Mouse (Mus musculus) midbrain, embryonic 11.5 days (tissue): Measurements from ENCODE around the gene Larp6. TPM values are rescaled to one million over a fixed set of nuclear protein-coding genes. Genes with fewer than 3 reads are reported as not detected.

Experiments used
- ATAC-seq: fragments of 200-750 bp; cut with Nextera tagmentation; 2 replicates; pipeline ENCODE4 v1.8.0; 2017; ENCODE audit warnings: moderate TSS enrichment, moderate library complexity; ENCODE audit not compliant: low FRiP score
- DNase-seq: peaks from one replicate; pipeline ENCODE4 v3.0.0; 2015; ENCODE audit warnings: low spot score; ENCODE audit errors: missing footprints
- H3K27ac ChIP-seq: fragments of 300-500 bp; sonication (generic); 2 replicates; pipeline ENCODE4 v1.5.1; 2014; ENCODE audit warnings: low read depth, low read length
- H3K27me3 ChIP-seq: fragments of 300-500 bp; sonication (generic); 2 replicates; pipeline ENCODE4 v1.6.1; 2014; ENCODE audit warnings: mild to moderate bottlenecking, low read length, moderate library complexity, mixed read lengths; ENCODE audit not compliant: control insufficient read depth, insufficient read depth
- H3K36me3 ChIP-seq: fragments of 300-500 bp; sonication (generic); 2 replicates; pipeline ENCODE4 v1.6.1; 2014; ENCODE audit warnings: mild to moderate bottlenecking, low read length, moderate library complexity, mixed read lengths; ENCODE audit not compliant: control insufficient read depth, insufficient read depth
- H3K4me1 ChIP-seq: fragments of 300-500 bp; sonication (generic); 2 replicates; pipeline ENCODE4 v1.6.1; 2014; ENCODE audit warnings: low read length; ENCODE audit not compliant: control insufficient read depth, insufficient read depth
- H3K4me2 ChIP-seq: fragments of 300-500 bp; sonication (generic); 2 replicates; pipeline ENCODE4 v1.6.1; 2014; ENCODE audit warnings: mild to moderate bottlenecking, moderate library complexity
- H3K4me3 ChIP-seq: fragments of 300-500 bp; sonication (generic); 2 replicates; pipeline ENCODE4 v1.5.1; 2014; ENCODE audit warnings: low read depth, low read length
- H3K9ac ChIP-seq: fragments of 300-500 bp; sonication (generic); 2 replicates; pipeline ENCODE4 v1.6.1; 2014; ENCODE audit warnings: low read length
- H3K9me3 ChIP-seq: fragments of 300-500 bp; sonication (generic); 2 replicates; pipeline ENCODE4 v1.6.1; 2016; ENCODE audit warnings: low read length; ENCODE audit not compliant: control insufficient read depth
- WGBS: fragments of 180-500 bp; shearing (Covaris S2); extraction: QIAGEN DNeasy Blood & Tissue Kit; methylation state at CpG from one replicate; pipeline ENCODE4 v1.1.7; 2014; 5-methylcytosine and 5-hydroxymethylcytosine counted together
- polyA plus RNA-seq: library from polyadenylated mRNA; unstranded; fragments of >200 nt; fragmentation: Nextera tagmentation; extraction: Ambion mirVana; gene quantifications from 2 replicates; pipeline ENCODE4 v1.2.1, GENCODE M21; 2014

The Larp6 gene
- polyA plus RNA-seq, 1 experiment from 2014 or later: 2.5 TPM

DNA sequence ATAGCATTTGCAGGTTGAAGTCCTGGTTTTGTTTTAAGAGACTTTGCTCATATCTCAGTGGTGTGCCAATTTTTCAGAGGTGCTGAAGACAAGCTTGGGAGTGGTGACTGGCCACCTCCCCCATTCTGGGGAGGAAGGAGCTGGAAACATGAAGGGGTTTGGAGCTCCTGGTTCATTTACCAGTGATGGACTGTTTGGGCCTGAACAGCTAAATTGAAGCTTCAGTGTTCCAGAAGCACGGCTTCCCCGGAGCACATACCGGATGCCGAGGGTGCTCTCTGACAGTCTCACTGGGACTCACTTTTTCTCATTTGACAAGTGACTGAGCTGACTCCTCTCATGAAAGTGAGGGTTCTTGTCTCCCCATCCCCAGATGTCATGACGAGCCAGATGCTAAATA is 4.2 kb upstream of the Larp6 start:
- Histone ChIP-seq H3K27me3 (no peaks in the 10 kb centered on the region), H3K9ac (no peak overlapping the region), H3K27ac (no peak overlapping the region), H3K4me3 (no peak overlapping the region), H3K36me3 (no peaks in the 10 kb centered on the region), H3K9me3 (no peaks in the 10 kb centered on the region), H3K4me1 (no peaks in the 10 kb centered on the region), H3K4me2 (no peak overlapping the region)
- WGBS: 93% methylated on average over 5 of the region's 5 CpGs
- ATAC-seq (no peak), DNase-seq (no peak)

DNA sequence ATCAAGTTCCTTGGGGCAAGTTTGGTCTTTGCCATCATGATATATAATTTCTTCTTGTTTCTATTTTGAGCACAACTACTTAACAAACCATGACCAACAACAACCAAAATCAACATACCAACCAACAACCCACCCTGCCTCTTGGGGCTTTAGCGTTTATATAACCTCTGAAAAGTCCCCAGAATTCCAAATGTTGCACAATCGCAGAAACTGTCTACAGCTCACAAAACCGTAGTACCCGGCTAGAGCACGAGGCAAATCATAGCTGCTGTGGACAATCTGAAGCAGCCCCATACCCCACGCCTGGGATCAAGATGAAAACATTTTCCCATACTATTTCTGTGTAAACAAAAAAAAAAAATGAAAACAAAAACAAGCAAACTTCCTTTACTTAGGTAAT is 3.1 kb upstream of the Larp6 start:
- no peaks in the 10 kb centered on the region for H3K9me3 ChIP-seq
- no peaks in the 10 kb centered on the region for H3K36me3 ChIP-seq
- WGBS: 87% methylated on average over 6 of the region's 6 CpGs
- no peak overlapping the region for H3K4me3 ChIP-seq
- ATAC-seq: no peak
- no peaks in the 10 kb centered on the region for H3K27me3 ChIP-seq
- no peak for DNase-seq
- H3K4me1 ChIP-seq: no peaks in the 10 kb centered on the region
- no peak overlapping the region for H3K4me2 ChIP-seq
- no peak overlapping the region for H3K27ac ChIP-seq
- no peak overlapping the region for H3K9ac ChIP-seq

- H3K27me3 ChIP-seq: no peaks in the 10 kb centered on the region
- H3K4me2 ChIP-seq: no peak overlapping the region
- no peaks in the 10 kb centered on the region for H3K4me1 ChIP-seq
- H3K27ac ChIP-seq: no peak overlapping the region
- H3K9ac ChIP-seq: no peak overlapping the region
- 82% methylated on average over 5 of the region's 5 CpGs for WGBS
- no peak for DNase-seq
- no peaks in the 10 kb centered on the region for H3K9me3 ChIP-seq
- ATAC-seq: no peak
- H3K36me3 ChIP-seq: no peaks in the 10 kb centered on the region
- H3K4me3 ChIP-seq: no peak overlapping the region
Measured at GRCm38 (mm10) chr9:60712011-60712410, 778 bp upstream of the Larp6 start.

- WGBS: 43% methylated on average over 4 of the region's 4 CpGs
- no peak for ATAC-seq
- no peak overlapping the region; the same call in 1 of the 2 replicates for H3K4me3 ChIP-seq
- H3K27ac ChIP-seq: no peak overlapping the region
- peak overlapping the region; percentile 93 for H3K4me2 ChIP-seq
- H3K36me3 ChIP-seq: no peaks in the 10 kb centered on the region
- H3K4me1 ChIP-seq: no peaks in the 10 kb centered on the region
- H3K27me3 ChIP-seq: no peaks in the 10 kb centered on the region
- H3K9ac ChIP-seq: no peak overlapping the region
- DNase-seq: no peak
- H3K9me3 ChIP-seq: no peaks in the 10 kb centered on the region
Measured at GRCm38 (mm10) chr9:60713616-60714015, 827 bp downstream of the Larp6 start.

DNA sequence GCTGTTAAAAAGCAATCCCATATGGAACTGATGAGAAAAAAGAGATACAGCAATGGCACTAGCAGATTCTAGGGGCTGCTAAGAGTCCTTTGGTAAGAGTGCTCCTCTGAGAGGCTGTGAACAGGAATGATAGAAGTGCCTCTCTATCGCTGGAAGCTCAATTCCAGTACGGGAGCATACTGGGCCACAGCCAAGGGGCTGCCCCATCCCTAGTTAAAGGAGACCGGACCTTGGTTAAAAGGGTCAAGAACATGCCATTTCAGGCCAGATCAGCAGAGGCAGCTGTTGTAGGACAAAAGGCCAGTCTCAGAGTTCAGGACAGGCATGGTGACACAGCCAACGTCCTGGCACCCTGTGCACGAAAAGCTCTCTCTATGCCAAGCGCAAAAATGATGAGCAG is 1.4 kb downstream of the Larp6 start:
- Histone ChIP-seq H3K4me1 (no peaks in the 10 kb centered on the region), H3K36me3 (no peaks in the 10 kb centered on the region), H3K9me3 (no peaks in the 10 kb centered on the region), H3K4me3 (no peak overlapping the region), H3K27me3 (no peaks in the 10 kb centered on the region), H3K27ac (no peak overlapping the region), H3K9ac (no peak overlapping the region), H3K4me2 (no peak overlapping the region)
- DNase-seq (no peak), ATAC-seq (no peak)
- WGBS: 85% methylated on average over 6 of the region's 6 CpGs

GRCm38 (mm10) chr9:60715271-60715670 is 2.5 kb downstream of the Larp6 start:
- no peak for ATAC-seq
- H3K4me2 ChIP-seq: no peak overlapping the region
- no peaks in the 10 kb centered on the region for H3K36me3 ChIP-seq
- no peaks in the 10 kb centered on the region for H3K9me3 ChIP-seq
- H3K4me1 ChIP-seq: no peaks in the 10 kb centered on the region
- WGBS: 90% methylated on average over 4 of the region's 4 CpGs
- H3K27ac ChIP-seq: no peak overlapping the region
- no peaks in the 10 kb centered on the region for H3K27me3 ChIP-seq
- DNase-seq: no peak
- no peak overlapping the region for H3K9ac ChIP-seq
- H3K4me3 ChIP-seq: no peak overlapping the region

- Histone ChIP-seq H3K9me3 (no peaks in the 10 kb centered on the region), H3K4me3 (no peak overlapping the region), H3K36me3 (no peaks in the 10 kb centered on the region), H3K27me3 (no peaks in the 10 kb centered on the region), H3K9ac (no peak overlapping the region), H3K4me2 (no peak overlapping the region), H3K4me1 (no peaks in the 10 kb centered on the region), H3K27ac (no peak overlapping the region)
- DNase-seq: no peak
- 64% methylated on average over 5 of the region's 5 CpGs for WGBS
- no peak for ATAC-seq
Measured at GRCm38 (mm10) chr9:60715828-60716227, 3.0 kb downstream of the Larp6 start.

- 62% methylated on average over 3 of the region's 3 CpGs for WGBS
- H3K4me1 ChIP-seq: no peaks in the 10 kb centered on the region
Measured at GRCm38 (mm10) chr9:60718284-60718683, 5.5 kb downstream of the Larp6 start.

DNA sequence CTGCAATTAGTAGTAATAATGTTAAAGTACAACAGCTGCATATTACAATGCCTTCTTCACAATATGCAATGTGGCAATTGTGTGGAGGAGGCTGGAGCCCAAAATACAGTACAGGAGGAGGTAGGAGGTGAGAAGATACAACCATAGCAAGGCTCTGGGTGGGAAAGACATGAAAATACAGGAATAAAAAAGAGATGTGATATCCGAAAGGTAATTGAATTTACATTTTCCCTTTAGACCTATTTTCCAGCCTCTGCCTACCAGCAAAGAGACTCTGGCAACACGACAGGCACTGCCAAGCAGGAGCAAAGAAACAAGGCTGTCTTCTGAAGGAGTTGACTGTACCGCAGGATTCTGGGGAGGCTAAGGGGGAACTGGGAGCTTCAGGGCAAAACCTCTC is 6.9 kb downstream of the Larp6 start:
- no peaks in the 10 kb centered on the region for H3K4me1 ChIP-seq
- no peak overlapping the region for H3K4me3 ChIP-seq
- no peak overlapping the region for H3K4me2 ChIP-seq
- no peaks in the 10 kb centered on the region for H3K36me3 ChIP-seq
- H3K9me3 ChIP-seq: no peaks in the 10 kb centered on the region
- 86% methylated on average over 3 of the region's 3 CpGs for WGBS
- no peak overlapping the region for H3K27ac ChIP-seq
- H3K27me3 ChIP-seq: no peaks in the 10 kb centered on the region
- DNase-seq: no peak
- no peak overlapping the region for H3K9ac ChIP-seq
- ATAC-seq: no peak

More at GRCm38 (mm10) chr9:60718284-60718683, 5.5 kb downstream of the Larp6 start:
- ATAC-seq: no peak
- H3K4me3 ChIP-seq: no peak overlapping the region
- H3K27me3 ChIP-seq: no peaks in the 10 kb centered on the region
- no peaks in the 10 kb centered on the region for H3K9me3 ChIP-seq
- no peak overlapping the region for H3K4me2 ChIP-seq
- H3K9ac ChIP-seq: no peak overlapping the region
- H3K36me3 ChIP-seq: no peaks in the 10 kb centered on the region
- peak; percentile 85 for DNase-seq
- no peak overlapping the region for H3K27ac ChIP-seq

DNA sequence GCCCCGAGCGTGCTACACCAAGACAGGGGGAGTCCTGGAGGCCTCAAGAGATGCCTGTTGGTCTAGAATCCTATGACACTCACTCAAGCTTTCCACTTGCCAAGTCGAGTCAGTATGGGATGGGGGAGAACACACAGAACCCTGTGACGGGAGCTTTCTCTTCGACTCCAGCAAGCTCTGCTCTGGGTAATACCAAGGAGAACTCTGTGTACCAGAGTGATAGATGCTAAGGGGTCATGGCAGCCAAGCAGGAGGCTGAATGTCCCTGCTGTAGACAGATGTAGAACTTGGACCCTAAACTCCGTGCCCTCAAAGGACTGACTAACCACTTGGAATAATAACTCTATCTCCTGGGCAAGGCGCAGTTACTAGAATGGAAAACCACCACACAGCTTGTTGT is 12.2 kb downstream of the Larp6 start:
- Histone ChIP-seq H3K36me3 (no peaks in the 10 kb centered on the region), H3K9me3 (no peaks in the 10 kb centered on the region), H3K9ac (no peak overlapping the region), H3K4me2 (no peak overlapping the region), H3K27me3 (no peaks in the 10 kb centered on the region), H3K27ac (no peak overlapping the region), H3K4me3 (no peak overlapping the region), H3K4me1 (no peaks in the 10 kb centered on the region)
- no peak for DNase-seq
- 93% methylated on average over 7 of the region's 7 CpGs for WGBS
- ATAC-seq: no peak
